Mouse (Mus musculus) urinary bladder, postnatal 25 days (tissue): ENCODE measurements at regions not wholly inside any gene's neighbourhood (a gene's known extent, or its start where the extent isn't known, plus 50 kb on each side); places are given as distances from the start of the nearest gene placed in this dataset.

ENCODE experiments used
- DNase-seq: peaks from one replicate; pipeline ENCODE4 v3.0.0; 2022; ENCODE audit warnings: low spot score

GRCm38 (mm10) chr7:134534821-134535220 is 135.6 kb upstream of the Dock1 start:
- no peak for DNase-seq

DNA sequence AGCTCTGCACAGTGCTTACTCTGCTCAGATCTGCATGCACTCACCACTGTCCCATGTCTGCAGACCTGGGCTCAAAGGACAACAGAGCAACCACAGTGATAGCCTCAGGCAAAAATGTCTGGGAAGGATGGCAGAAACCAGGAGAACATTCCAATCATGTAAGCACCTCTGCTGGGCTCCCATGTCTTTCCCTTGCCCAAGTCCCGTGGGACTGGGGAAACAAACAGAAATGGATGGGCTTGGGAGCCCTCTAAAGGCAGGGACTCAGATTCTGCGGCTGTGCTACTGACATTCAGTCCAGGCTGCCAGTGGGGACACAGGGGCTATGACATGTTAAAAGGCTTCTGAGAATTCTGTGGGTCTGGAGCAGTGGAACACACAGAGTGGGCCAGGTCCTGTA is 128.8 kb upstream of the Dock1 start:
- no peak for DNase-seq

DNA sequence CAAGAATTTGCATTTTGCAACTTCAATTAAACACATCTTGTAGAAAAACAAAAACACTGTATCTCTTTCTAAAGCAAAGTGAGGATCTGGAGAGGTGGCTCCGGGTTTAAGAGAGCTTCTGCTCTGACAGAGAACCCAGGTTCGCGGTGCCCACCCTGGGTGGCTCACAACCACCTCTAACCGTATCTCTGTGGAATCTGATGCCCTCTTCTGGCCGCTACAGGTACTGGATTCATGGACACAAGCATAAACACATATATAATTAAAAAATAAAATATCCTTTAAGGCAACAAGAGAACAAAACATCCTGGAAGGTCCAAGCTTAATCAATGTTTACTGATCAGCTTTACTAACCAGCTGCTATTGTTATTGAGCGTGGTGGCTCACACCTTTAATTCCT is 124.3 kb upstream of the Dock1 start:
- no peak for DNase-seq

DNA sequence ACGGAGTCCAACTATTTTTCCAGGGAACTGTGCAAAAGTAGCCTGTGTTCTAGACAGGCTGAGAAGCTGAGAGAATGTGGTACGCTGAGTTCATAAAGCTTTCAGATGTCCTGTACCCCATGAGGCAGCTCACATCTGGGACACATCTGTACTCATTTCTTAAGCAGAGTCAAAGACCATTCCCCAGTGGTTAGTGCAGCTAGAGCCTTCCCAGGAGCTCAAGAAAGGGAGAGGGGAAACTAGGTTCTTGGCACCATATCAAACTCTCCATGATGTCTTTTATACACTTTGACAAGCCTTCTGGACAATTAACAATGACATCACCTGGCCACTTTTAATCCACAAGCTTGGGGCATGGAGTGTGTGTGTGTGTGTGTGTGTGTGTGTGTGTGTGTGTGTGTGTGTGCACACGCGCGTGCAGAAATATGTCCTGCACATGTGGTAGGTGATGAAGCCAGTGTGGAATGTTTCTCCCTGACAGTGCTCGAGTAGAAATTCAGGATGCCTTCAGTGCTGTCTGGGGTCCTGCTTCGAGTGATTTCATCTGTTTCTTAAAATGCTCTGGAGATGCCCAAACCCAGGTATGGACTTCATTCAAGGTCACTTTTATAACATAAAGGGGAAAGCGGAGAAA is 121.1 kb upstream of the Dock1 start:
- DNase-seq, result no peak

- DNase-seq, result no peak
These were observed 120.1 kb upstream of the Dock1 start for GRCm38 (mm10) chr7:134550221-134550809.

DNA sequence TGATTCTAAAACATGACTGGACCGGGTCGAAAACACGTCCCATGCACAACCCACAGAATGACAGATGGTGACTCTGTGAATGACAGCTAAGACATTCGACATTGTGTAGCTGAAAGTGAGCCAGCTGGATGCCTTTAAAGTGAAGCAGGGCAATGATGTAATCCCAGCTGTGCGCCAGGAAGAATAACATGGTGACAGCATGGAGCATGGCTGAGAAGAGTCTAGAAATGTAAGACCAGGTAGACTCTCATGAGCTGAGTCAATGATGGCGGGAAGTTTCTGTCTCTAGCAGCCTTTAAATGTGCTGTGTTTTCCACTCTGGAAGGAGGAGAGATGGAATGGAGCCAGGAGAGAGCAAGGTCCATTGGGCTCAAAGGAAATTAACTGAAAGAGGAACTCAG is 118.4 kb upstream of the Dock1 start:
- DNase-seq, result no peak

DNA sequence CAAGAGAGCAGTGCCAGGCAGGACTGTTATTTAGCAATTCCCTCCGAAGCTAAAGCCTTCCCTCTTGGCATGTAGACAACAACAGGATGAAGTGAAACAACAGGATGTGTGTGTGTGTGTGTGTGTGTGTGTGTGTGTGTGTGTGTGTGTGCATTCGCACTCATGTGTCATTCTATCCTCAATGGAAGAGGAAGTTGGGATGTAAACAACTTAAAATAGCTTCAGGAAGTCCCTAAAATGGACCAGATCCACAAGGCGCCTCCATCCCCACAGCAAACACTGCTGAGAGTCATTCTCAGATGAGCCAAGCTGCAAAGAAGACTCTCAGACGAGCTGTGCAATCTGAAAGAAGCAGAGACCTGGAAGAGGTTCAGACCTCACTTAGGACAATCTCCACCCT is 114.4 kb upstream of the Dock1 start:
- no peak for DNase-seq

- peak; percentile 68 for DNase-seq
These were observed 104.1 kb upstream of the Dock1 start for GRCm38 (mm10) chr7:134566322-134566721.

DNA sequence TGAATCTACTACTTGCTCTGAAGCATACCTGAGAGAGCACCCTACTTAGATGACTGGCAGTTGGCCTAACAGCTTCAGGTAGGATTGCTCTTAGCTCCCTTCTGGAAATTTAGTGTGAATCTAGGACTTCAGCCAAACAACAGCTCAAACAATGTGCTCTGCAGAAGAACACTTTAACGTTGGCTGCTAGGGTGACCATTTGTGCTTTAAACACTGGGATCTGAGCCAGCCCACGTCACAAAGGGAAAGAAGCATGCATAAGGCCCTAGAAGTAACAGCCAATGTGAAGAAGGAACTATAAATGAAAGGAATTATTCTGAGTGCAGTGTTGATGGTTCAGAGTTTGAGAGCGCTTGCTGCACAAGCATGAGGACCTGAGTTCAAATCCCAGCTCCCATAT is 101.2 kb upstream of the Dock1 start:
- no peak for DNase-seq

GRCm38 (mm10) chr7:134570176-134570810 is 100.2 kb upstream of the Dock1 start:
- no peak for DNase-seq

DNA sequence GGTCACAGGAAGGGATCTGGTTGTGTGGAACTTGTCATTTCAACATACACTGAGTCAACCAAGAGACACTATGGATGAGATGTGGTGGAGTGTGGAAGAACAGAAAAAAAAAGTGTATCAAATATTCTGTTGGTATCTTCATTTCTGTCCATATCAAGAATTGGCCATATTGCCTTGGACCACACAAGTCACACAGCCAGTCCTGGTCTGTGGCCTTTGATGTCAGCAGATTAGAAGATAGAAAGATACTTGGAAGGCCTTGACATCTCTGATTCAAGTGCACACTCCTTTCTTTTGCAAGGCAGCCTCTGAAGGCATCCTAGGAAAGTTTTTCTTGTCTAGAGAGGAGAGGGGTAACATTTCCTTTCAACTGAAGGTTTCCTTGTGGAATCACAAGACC is 88.7 kb upstream of the Dock1 start:
- DNase-seq, result no peak

DNA sequence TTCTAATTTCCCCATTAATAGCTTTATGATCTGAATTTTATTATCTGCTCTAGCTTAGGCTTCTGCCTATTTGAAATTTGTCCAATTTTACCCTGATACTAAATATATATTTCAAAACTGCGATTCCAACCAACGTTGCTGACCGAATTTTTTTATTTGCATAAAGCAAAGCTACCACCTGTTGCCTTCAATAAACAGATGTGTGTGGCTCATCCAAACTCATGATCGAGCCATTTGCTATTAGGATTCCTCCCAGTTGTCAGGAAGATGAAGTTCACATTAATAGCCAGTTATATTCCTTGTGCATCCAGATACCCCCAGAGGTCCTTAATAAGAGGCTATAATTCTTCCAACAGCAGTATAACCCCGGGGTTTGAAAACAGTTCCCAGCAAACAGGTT is 85.0 kb upstream of the Dock1 start:
- no peak for DNase-seq

DNA sequence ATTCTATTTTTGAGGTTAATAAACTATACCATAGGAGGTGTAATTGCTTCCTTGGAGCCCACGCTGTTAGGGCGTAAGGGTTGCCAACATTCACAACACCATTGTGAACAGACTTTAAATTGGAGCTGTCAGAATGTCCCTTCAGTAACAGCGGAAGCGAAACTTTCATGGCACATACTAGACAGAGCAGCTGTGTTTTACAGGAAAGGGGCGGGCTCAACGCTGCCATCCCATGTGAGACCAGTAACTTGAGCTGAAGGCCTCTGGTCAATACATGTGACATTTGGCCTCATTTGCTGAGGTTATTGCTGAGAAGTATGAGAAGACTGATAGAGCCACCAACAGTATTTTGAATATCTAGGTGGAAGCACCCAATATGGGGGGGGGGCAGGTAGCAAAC is 83.5 kb upstream of the Dock1 start:
- no peak for DNase-seq

GRCm38 (mm10) chr7:134607886-134608285 is 62.6 kb upstream of the Dock1 start:
- DNase-seq, result no peak

GRCm38 (mm10) chr7:134610159-134610558 is 60.3 kb upstream of the Dock1 start:
- DNase-seq, result no peak

- no peak for DNase-seq
These were observed 59.1 kb upstream of the Dock1 start for GRCm38 (mm10) chr7:134611371-134611770.

DNA sequence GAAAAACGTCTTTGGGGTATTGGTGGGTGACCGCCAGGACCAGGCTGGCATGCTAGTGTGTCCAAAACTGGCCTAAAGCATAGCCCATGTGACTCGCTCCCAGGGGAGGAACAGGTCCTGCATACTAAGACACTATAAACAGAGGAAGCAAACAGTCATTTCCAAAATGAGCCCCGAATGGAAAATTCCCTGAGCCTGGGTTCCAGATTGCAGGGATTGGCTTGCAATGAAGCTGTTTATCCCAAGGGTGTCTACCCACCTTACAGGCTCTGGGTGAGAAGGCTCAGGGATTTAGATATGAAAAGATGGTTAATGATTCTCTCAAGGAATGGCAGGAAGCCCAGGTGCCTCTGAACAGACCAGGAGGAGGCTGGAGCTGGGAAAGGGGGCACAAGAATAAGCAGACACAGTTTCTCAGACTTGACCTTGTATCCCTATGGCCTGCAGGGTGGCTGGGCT is 58.2 kb upstream of the Dock1 start:
- no peak for DNase-seq

DNA sequence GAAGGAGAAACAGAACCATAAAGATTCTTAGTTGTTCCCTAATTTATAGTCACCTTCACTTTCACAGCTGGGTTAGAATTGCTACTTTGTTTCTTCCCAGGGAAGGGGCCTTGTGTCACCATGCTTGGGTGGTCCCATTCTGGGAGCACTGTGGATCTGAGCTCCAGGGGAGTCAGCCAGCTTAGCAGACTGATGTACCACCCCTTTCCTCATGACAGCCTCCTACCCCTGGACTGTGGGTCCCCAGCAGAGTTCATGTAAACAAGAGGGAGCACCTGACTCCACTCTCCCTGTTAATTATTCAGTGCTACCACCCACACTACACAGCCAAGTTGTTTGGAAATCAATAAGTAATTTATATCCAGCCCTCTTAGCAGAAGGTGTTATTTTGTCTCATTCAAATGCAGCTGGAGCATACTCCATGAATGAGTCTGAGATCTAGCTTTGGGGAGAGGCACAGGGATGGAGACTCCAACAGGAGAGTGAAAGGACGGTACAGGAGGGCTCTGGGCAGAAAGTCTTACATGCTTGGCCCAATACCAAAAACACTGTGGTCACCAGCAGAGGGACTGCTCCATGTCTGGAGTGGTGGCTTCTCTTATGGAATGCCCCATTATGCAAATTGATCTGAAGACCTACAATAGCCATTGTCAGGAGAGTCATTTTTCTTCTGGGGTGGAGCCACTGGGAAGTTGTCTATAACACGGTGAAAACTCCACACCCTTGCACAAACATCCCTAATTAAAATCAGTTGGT is 51.1 kb upstream of the Dock1 start:
- no peak for DNase-seq

DNA sequence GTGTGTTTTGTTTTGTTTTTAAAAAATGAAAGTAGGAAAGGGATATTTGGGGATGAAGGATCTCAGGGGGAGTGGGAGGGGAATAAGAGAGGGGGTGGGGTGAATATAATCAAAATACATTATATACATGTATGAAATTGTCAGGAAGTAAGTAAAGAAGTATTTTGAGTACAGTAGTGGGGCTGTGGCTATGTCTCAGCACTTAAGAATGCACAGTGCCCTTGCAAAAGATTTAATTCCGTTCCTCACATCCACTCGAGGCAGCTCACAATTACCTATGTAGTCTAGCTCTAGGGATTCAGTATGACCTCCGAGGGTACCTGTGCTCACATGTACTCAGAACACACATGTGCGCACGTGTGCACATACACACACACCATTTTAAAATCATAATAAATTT is 50.4 kb upstream of the Dock1 start:
- DNase-seq, result no peak
